Mouse (Mus musculus): ENCODE measurements at regions not wholly inside any gene's neighbourhood (a gene's known extent, or its start where the extent isn't known, plus 50 kb on each side); places are given as distances from the start of the nearest gene placed in this dataset.

DNA sequence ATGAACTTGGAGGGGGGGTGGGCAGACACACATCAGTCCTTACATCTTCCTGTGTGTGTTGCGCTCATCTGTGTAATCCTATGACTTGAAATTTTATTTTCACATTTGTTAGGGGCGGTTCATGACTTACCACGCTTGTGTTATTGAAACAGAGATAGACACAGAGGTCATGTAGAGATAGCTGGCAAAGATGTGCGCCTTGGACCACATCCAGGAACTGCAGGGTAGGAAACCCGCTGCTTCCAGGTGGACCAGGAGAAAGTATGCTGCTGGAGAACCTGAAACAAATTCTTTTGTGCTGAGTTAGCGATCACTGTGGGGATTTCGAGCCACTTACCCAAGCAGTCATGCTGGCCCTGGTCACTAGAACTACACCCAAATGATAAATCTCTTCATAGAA is 89.1 kb downstream of the Kcnj2 start:
- H3K4me1 ChIP-seq: no peaks in the 10 kb centered on the region
- H3K4me3 ChIP-seq: no peak overlapping the region
- WGBS: 94% methylated on average over 7 of the region's 7 CpGs
- H3K27me3 ChIP-seq (replicated peaks; ENCODE audit: low read depth, poor library complexity, severe bottlenecking): no peaks in the 10 kb centered on the region
- DNase-seq (ENCODE audit: low spot score): no peak
- H3K27ac ChIP-seq (replicated peaks): no peak overlapping the region
- no peaks in the 10 kb centered on the region for H3K36me3 ChIP-seq (replicated peaks)
- H3K9me3 ChIP-seq: no peaks in the 10 kb centered on the region

DNA sequence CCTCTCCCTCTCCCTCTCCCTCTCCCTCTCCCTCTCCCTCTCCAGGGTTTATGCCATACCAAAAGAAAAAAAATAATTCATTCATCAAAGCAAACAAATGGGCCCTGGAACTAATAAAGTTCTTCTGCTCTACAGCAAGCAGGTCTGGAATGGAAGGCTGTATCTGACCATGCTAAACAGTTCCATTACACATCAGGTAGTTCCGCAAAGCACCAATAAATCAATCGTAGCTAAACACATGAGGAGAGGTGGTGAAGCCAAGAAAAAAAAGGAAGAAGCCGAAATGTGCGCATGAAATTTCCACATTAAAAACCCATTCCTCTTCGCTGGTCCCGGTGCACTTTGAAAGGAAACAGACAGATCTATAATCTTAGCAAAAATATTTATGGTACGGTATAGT is 89.8 kb downstream of the Kcnj2 start:
- 96% methylated on average over 7 of the region's 7 CpGs for WGBS
- Histone ChIP-seq H3K27ac (replicated peaks) (no peak overlapping the region), H3K4me3 (no peak overlapping the region), H3K36me3 (replicated peaks) (no peaks in the 10 kb centered on the region), H3K27me3 (replicated peaks; ENCODE audit: low read depth, poor library complexity, severe bottlenecking) (no peaks in the 10 kb centered on the region), H3K9me3 (no peaks in the 10 kb centered on the region), H3K4me1 (no peaks in the 10 kb centered on the region)
- no peak for DNase-seq (ENCODE audit: low spot score)

DNA sequence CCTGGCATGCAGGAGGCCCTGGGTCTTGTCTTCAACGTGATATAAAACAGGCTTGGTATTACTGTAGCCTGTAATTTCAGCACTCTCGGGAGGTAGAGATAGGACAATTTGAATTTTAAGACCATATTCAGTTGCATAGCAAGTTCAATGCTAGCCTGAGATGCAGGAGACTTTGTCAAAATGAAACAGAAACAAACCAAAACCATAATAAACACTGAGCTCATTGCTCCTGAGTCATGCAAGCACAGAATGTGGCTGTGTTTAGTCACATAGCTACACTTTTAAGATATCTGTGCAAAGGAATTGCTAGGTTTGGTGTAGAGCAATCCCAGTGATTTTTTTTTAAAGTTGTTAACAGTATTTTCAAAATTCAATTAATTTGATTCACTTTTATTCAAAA is 93.3 kb downstream of the Kcnj2 start:
- DNase-seq (ENCODE audit: low spot score): no peak
- Histone ChIP-seq H3K4me1 (no peaks in the 10 kb centered on the region), H3K4me3 (no peak overlapping the region), H3K9me3 (no peaks in the 10 kb centered on the region), H3K36me3 (replicated peaks) (no peaks in the 10 kb centered on the region), H3K27me3 (replicated peaks; ENCODE audit: low read depth, poor library complexity, severe bottlenecking) (no peaks in the 10 kb centered on the region), H3K27ac (replicated peaks) (no peak overlapping the region)
- 79% methylated on average over 2 of the region's 2 CpGs for WGBS

DNA sequence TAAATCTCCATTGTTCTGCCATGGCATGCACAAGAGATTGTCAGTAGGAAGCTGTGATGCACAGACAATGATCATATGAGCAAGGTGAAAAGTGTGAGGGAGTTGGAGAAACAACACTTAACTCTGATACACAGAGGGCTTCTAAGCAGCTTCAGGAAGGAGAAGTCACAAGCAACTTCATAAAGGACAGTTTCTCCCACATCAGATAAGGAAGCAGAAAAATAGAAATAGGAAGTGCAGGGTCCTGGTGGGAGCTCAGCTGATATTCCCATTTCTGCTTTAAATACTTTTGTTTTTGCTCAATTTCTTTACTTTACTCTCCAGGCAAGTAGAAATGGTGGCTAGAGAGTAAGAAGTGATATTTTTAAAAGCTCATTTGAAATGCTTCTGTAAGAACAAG is 98.9 kb downstream of the Kcnj2 start:
- H3K4me1 ChIP-seq: no peaks in the 10 kb centered on the region
- no peaks in the 10 kb centered on the region for H3K27me3 ChIP-seq (replicated peaks; ENCODE audit: low read depth, poor library complexity, severe bottlenecking)
- no peak overlapping the region for H3K4me3 ChIP-seq
- H3K9me3 ChIP-seq: no peaks in the 10 kb centered on the region
- no peaks in the 10 kb centered on the region for H3K36me3 ChIP-seq (replicated peaks)
- no peak for DNase-seq (ENCODE audit: low spot score)
- no peak overlapping the region for H3K27ac ChIP-seq (replicated peaks)

DNA sequence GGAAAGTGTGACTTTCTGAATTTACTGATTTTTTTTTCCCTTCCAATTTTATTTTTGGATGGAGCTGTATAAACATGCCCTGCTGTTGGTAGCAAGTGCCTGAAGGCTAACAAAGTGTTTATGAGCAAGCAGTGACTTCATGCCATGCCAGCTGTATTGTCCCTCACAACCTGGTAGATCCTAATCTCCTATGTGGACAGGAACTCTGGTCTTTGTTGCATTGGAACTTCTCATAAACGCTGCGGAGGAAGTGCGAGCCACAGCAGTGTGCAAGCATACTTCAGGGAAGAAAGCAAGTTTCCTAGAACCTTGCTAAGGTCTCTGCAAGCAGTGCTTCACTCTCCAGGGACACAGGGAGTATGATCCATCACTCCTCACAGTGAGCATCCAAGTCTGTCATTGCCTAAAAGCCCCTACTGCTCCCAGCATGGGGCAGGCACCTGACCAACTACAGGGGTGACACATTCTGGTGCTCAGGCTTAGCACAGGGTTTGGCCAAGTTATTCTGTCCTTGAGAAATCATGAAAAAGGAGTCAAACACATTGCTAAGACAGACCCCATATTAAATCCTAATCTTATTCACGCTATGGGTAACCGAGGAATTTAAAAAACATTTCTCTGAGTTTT is 104.3 kb downstream of the Kcnj2 start:
- WGBS: 93% methylated on average over 5 of the region's 5 CpGs
- Histone ChIP-seq H3K4me1 (no peaks in the 10 kb centered on the region), H3K9me3 (no peaks in the 10 kb centered on the region), H3K36me3 (replicated peaks) (no peaks in the 10 kb centered on the region), H3K27ac (replicated peaks) (no peak overlapping the region), H3K27me3 (replicated peaks; ENCODE audit: low read depth, poor library complexity, severe bottlenecking) (no peaks in the 10 kb centered on the region), H3K4me3 (no peak overlapping the region)
- no peak for DNase-seq (ENCODE audit: low spot score)

DNA sequence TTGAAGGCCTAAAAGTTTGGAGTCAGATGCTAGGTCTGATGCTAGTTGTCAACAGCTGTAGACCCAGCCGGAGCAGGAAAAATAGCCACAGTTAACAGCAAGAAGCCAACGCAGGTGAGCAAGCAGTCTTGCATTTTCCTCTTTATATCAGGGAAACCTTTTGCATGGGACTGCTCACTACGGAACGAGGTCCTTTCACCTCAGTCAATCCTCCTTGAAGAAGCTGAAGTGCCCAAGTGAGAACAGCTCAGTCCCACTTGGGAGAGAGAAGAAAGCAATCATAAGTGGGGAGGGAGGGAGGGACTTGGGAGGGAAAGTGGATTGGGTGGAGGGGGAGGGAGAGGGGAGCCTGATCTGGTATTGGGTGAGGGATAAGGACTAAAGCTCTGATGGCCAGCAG is 107.6 kb downstream of the Kcnj2 start:
- no peak overlapping the region for H3K27ac ChIP-seq (replicated peaks)
- WGBS: 85% methylated on average over 4 of the region's 4 CpGs
- H3K4me3 ChIP-seq: no peak overlapping the region
- no peaks in the 10 kb centered on the region for H3K4me1 ChIP-seq
- DNase-seq (ENCODE audit: low spot score): no peak
- H3K9me3 ChIP-seq: no peaks in the 10 kb centered on the region
- no peaks in the 10 kb centered on the region for H3K36me3 ChIP-seq (replicated peaks)
- no peaks in the 10 kb centered on the region for H3K27me3 ChIP-seq (replicated peaks; ENCODE audit: low read depth, poor library complexity, severe bottlenecking)

DNA sequence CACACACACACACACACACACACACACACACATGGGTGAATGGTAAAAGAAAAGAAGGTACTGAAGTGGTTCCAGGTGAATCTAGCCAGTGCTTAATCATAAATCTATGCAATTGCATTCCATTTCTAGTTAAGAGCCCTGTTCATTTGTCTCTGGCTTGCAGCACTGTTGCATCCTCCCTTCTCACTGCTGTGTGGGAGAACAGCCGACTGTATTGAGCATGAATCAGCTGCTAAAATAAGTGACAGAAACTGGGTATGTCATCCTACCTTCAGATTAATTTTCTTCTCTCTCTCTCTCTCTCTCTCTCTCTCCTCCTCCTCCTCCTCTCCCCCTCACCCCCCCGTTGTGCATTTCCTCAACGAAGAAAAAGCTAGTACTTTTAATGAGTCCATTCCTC is 109.6 kb downstream of the Kcnj2 start:
- 76% methylated on average over 3 of the region's 3 CpGs for WGBS
- no peak for DNase-seq (ENCODE audit: low spot score)
- H3K4me3 ChIP-seq: no peak overlapping the region
- H3K27me3 ChIP-seq (replicated peaks; ENCODE audit: low read depth, poor library complexity, severe bottlenecking): no peaks in the 10 kb centered on the region
- H3K36me3 ChIP-seq (replicated peaks): no peaks in the 10 kb centered on the region
- H3K27ac ChIP-seq (replicated peaks): no peak overlapping the region
- H3K9me3 ChIP-seq: no peaks in the 10 kb centered on the region
- H3K4me1 ChIP-seq: no peaks in the 10 kb centered on the region

DNA sequence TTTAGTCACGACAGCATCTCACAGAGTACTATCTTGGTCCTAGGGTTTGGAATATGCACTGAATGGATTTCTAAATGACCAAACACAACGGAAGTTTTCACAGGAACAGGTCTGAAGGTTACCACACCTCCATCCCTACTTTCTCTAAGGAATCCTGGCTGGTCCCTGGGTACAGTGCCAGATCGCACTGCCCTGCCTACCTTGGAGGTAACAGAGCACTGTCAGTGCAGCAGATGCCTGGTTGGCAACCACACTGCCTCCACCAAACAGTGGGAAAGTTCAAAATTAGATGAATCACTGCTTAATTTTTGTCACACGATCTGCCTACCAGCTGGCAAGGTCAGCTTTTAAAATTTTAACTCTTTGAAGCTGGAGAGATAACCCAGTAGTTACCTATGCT is 111.6 kb downstream of the Kcnj2 start:
- Histone ChIP-seq H3K9me3 (no peaks in the 10 kb centered on the region), H3K27me3 (replicated peaks; ENCODE audit: low read depth, poor library complexity, severe bottlenecking) (no peaks in the 10 kb centered on the region), H3K27ac (replicated peaks) (no peak overlapping the region), H3K36me3 (replicated peaks) (no peaks in the 10 kb centered on the region), H3K4me1 (no peaks in the 10 kb centered on the region), H3K4me3 (no peak overlapping the region)
- WGBS: 84% methylated on average over 4 of the region's 4 CpGs
- DNase-seq (ENCODE audit: low spot score): no peak

DNA sequence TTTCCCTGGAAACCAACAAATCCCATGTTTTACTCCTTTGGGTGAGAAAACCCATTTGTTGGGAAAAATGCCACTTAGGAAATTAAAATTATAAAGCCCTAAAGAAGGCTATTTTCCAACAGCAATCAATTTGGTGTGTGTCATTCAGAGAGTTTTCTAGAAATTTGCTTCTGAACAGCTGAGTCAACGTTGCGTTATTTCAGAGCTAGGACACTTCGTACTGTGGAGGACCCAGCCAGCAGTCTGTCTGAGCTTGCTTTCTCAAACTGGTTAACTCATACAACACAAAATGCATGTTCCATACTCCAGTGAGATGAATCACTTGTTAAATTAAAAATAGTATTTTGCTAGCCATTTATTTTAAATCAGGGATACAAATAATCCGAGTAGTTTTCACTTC is 131.5 kb downstream of the Kcnj2 start:
- H3K9me3 ChIP-seq: no peaks in the 10 kb centered on the region
- H3K4me1 ChIP-seq: no peaks in the 10 kb centered on the region
- no peak overlapping the region for H3K27ac ChIP-seq (replicated peaks)
- H3K4me3 ChIP-seq: no peak overlapping the region
- H3K27me3 ChIP-seq (replicated peaks; ENCODE audit: low read depth, poor library complexity, severe bottlenecking): no peaks in the 10 kb centered on the region
- DNase-seq (ENCODE audit: low spot score): no peak
- 88% methylated on average over 4 of the region's 4 CpGs for WGBS
- no peaks in the 10 kb centered on the region for H3K36me3 ChIP-seq (replicated peaks)

DNA sequence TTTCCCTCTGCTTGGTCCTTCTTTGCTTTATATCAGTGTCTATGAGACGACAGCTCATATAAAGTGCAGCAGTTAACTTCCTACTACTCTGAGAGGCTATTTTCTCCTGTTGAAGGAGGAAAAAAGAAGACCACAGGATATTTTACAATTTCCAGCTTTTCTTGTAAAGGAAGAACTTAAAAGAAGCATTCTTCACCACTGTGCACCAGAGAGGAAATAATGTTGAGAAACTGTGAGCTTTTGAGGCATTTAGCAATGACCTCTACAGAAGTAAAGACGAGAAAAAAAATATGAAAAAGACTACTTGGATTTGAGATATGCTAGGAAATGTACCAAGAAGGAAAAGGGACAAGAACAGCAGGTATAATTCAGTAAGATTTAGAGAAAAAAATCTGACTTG is 134.5 kb downstream of the Kcnj2 start:
- no peaks in the 10 kb centered on the region for H3K36me3 ChIP-seq (replicated peaks)
- no peak for DNase-seq (ENCODE audit: low spot score)
- H3K4me1 ChIP-seq: no peaks in the 10 kb centered on the region
- no peak overlapping the region for H3K4me3 ChIP-seq
- no peak overlapping the region for H3K27ac ChIP-seq (replicated peaks)
- H3K9me3 ChIP-seq: no peaks in the 10 kb centered on the region
- 78% methylated on average over 2 of the region's 2 CpGs for WGBS
- H3K27me3 ChIP-seq (replicated peaks; ENCODE audit: low read depth, poor library complexity, severe bottlenecking): no peaks in the 10 kb centered on the region

DNA sequence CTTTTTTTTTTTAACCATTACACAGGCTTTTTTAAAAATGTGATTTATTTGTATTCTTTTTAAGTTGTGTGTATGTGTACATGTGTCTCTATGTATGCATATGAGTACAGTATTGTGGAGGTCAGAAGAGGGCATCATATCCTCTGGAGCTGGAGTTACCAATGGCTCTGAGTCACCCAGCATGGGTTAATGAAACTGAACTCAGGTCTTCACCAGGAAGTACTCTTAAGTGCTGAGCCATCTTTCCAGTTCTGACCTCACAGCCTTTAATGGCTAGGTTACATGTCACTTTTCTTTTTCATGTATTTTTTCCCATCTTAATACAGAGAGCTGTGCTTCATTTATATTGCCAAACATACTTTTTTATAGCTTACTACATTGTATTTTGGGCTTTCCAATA is 136.8 kb downstream of the Kcnj2 start:
- Histone ChIP-seq H3K9me3 (no peaks in the 10 kb centered on the region), H3K27ac (replicated peaks) (no peak overlapping the region), H3K27me3 (replicated peaks; ENCODE audit: low read depth, poor library complexity, severe bottlenecking) (no peaks in the 10 kb centered on the region), H3K4me1 (no peaks in the 10 kb centered on the region), H3K4me3 (no peak overlapping the region), H3K36me3 (replicated peaks) (no peaks in the 10 kb centered on the region)
- DNase-seq (ENCODE audit: low spot score): no peak

DNA sequence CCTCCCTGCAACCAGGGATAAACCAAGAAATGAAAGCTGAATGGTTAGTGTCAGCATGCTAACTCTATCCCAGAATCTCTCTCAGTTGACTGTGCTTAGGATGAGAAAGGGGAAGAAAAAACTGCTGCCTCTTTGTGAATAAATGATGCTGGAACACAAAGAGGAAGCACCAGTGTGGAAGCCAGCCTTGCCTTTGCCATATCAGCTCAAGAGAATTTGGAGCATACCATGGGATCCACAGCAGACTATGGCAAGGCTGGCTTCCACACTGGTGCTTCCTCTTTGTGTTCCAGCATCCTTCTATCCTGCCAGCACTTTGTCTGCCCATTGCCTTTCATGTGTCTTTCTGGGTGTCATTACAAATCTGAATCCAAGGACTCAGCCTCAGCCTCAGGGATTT is 144.6 kb downstream of the Kcnj2 start:
- no peak for DNase-seq (ENCODE audit: low spot score)
- Histone ChIP-seq H3K4me3 (no peak overlapping the region), H3K36me3 (replicated peaks) (no peaks in the 10 kb centered on the region), H3K27ac (replicated peaks) (no peak overlapping the region), H3K27me3 (replicated peaks; ENCODE audit: low read depth, poor library complexity, severe bottlenecking) (no peaks in the 10 kb centered on the region), H3K4me1 (peaks cover 16% of the 10 kb centered on the region), H3K9me3 (peaks cover 3% of the 10 kb centered on the region; the same call in 1 of the 2 replicates)

DNA sequence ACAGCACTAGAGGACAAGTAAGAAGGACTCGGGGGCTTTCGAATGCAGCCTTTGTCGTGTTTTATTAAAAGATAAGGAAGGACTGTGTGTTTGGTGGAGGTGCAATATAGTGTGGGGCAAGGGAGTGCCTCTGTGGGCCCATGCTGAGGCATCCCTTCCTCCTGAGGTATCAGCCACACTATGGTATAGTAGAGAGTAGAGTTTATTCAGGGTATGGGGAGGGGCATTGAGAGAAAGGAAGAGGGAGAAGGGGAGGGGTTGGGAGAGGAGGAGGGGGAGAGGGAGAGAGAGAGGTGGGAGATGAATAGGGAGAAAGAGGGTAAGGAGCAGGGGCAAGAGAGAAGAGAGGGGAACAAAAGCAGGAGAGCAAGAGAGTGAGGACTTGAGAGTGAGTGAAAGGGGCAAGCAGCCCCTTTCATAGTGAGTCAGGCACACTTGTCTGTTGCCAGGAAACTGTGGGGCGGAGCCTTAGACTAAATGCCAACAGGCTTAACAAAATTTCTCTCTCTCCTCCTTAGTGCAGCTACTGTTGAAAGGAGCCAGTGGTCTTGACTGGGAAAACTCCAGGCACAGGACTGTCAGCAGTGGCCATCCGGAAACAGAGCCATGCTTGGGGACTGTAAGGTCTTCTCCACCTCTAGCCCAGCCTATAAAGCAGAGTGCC is 146.2 kb downstream of the Kcnj2 start:
- H3K27ac ChIP-seq (replicated peaks): peak overlapping the region; percentile 69
- peaks cover 16% of the 10 kb centered on the region for H3K4me1 ChIP-seq
- peak; percentile 26 for DNase-seq (ENCODE audit: low spot score)
- no peaks in the 10 kb centered on the region for H3K36me3 ChIP-seq (replicated peaks)
- WGBS: 76% methylated on average over 5 of the region's 5 CpGs
- H3K27me3 ChIP-seq (replicated peaks; ENCODE audit: low read depth, poor library complexity, severe bottlenecking): no peaks in the 10 kb centered on the region
- H3K9me3 ChIP-seq: peaks cover 3% of the 10 kb centered on the region; the same call in 1 of the 2 replicates
- no peak overlapping the region for H3K4me3 ChIP-seq

Data from embryonic facial prominence, embryonic 10.5 days (tissue).